ENCODE assay signal across 8 mouse cellular contexts in the genomic region with DNA sequence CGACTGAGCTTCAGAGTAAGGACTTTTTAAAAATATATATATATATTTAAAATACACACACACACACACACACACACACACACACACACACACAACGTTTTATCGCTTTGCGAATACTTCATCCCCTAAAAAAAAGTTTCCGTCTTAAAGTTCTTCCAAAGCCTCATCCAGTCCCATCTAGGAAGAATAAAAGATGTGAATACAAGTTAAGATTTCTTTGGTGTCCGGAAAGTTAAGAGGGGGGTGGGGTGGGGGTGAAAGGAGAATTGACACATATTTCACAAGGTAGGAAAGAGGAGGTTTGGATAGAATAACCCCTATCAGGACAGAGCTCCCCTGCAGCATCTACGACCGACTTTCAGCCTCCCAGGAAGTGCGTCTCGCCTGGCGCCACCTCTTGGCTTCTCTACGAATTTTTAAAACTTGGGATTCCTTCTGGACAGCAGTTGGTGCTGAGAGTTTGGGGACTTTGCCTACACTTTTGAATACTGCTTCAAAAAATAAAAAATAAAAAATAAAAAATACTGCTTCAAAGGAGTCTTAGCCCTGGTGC. TPM values are rescaled to one million over a fixed set of nuclear protein-coding genes. Genes with fewer than 3 reads are reported as not detected.
DNase-seq lines count a peak whose midpoint lies in the region; ATAC-seq and TF ChIP-seq lines count a peak whose summit lies in the region.

No protein-coding gene starts in this region.

- peak; percentile 50; the same call in 1 of the 2 replicates for TF ChIP-seq CTCF in cortical plate, adult 2 months (IDR thresholded peaks at IDR 0.05; ENCODE audit: extremely low read depth, insufficient read depth, low read length)
- TF ChIP-seq CTCF in heart, postnatal 0 days (IDR thresholded peaks at IDR 0.05; ENCODE audit: low read depth): peak; percentile 58

- 2% methylated on average over 12 of the region's 12 CpGs for WGBS in heart, postnatal 0 days
- 1% methylated on average over 12 of the region's 12 CpGs for WGBS in stomach, embryonic 16.5 days

- no peak overlapping the region for H3K4me3 ChIP-seq in cortical plate, adult 2 months (ENCODE audit: insufficient read depth, low read length)
- H3K4me3 ChIP-seq in heart, postnatal 0 days (ENCODE audit: low read depth, low read length): peak overlapping the region; percentile 46
- H3K4me3 ChIP-seq in megakaryocyte, embryonic 14.5 days (replicated peaks): peak overlapping the region; percentile 90
- H3K4me3 ChIP-seq in stomach, embryonic 16.5 days (replicated peaks; ENCODE audit: low read length): peak overlapping the region; percentile 39

- peak; percentile 53; the same call in 1 of the 2 replicates for ATAC-seq in frontal cortex, adult (ENCODE audit: low TSS enrichment)
- ATAC-seq in CD4-positive, CD25-positive, alpha-beta regulatory T cell, adult 4 months: peak; percentile 52
- ATAC-seq in heart, postnatal 0 days (ENCODE audit: insufficient read depth, low read depth): no peak
- ATAC-seq in stomach, embryonic 16.5 days (ENCODE audit: insufficient read depth, low FRiP score): 0 out of 2 replicates have a peak, but pooled peaks have one; percentile 35

- H3K36me3 ChIP-seq in heart, postnatal 0 days (replicated peaks; ENCODE audit: control insufficient read depth, insufficient read depth, low read length): no peaks in the 10 kb centered on the region
- H3K36me3 ChIP-seq in megakaryocyte, embryonic 14.5 days (replicated peaks; ENCODE audit: low read length): no peaks in the 10 kb centered on the region
- no peaks in the 10 kb centered on the region for H3K36me3 ChIP-seq in stomach, embryonic 16.5 days (ENCODE audit: control insufficient read depth, insufficient read depth, low read length)

- no peak overlapping the region for H3K9ac ChIP-seq in heart, postnatal 0 days (replicated peaks; ENCODE audit: low read depth, low read length)
- H3K9ac ChIP-seq in stomach, embryonic 16.5 days (ENCODE audit: low read length): no peak overlapping the region

- no peak for TF ChIP-seq POLR2A in cortical plate, adult 2 months (IDR thresholded peaks at IDR 0.05; ENCODE audit: extremely low read depth, insufficient read depth, low read length)

- H3K4me2 ChIP-seq in heart, postnatal 0 days (ENCODE audit: low read depth, low read length): peak overlapping the region; percentile 77
- H3K4me2 ChIP-seq in stomach, embryonic 16.5 days (ENCODE audit: low read depth, low read length): peak overlapping the region; percentile 61

- H3K27ac ChIP-seq in cortical plate, adult 2 months (ENCODE audit: insufficient read depth, low read length): no peak overlapping the region
- H3K27ac ChIP-seq in heart, postnatal 0 days (ENCODE audit: low read depth): peak overlapping the region; percentile 86; the same call in 1 of the 2 replicates
- no peak overlapping the region for H3K27ac ChIP-seq in stomach, embryonic 16.5 days (ENCODE audit: low read length)

- H3K9me3 ChIP-seq in heart, postnatal 0 days (replicated peaks; ENCODE audit: control insufficient read depth, low read length): no peaks in the 10 kb centered on the region
- no peaks in the 10 kb centered on the region for H3K9me3 ChIP-seq in megakaryocyte, embryonic 14.5 days
- no peaks in the 10 kb centered on the region for H3K9me3 ChIP-seq in stomach, embryonic 16.5 days (replicated peaks; ENCODE audit: control insufficient read depth, low read length)

- H3K27me3 ChIP-seq in heart, postnatal 0 days (ENCODE audit: control insufficient read depth, insufficient read depth, low read length): no peaks in the 10 kb centered on the region
- peaks cover 56% of the 10 kb centered on the region for H3K27me3 ChIP-seq in megakaryocyte, embryonic 14.5 days (replicated peaks)
- no peaks in the 10 kb centered on the region for H3K27me3 ChIP-seq in stomach, embryonic 16.5 days (ENCODE audit: control insufficient read depth, insufficient read depth, low read length)

- no peak for DNase-seq in frontal cortex, postnatal 14 days (ENCODE audit: low spot score in 2 of 2)
- DNase-seq in heart, postnatal 0 days (ENCODE audit: low spot score): peak; percentile 67
- peak; percentile 68 to 80 for DNase-seq in kidney, postnatal 36 days

- no peaks in the 10 kb centered on the region for H3K4me1 ChIP-seq in cortical plate, adult 2 months (ENCODE audit: control insufficient read depth, insufficient read depth, low read length)
- peaks cover 26% of the 10 kb centered on the region for H3K4me1 ChIP-seq in heart, postnatal 0 days (ENCODE audit: control insufficient read depth, insufficient read depth)
- peaks cover 55% of the 10 kb centered on the region for H3K4me1 ChIP-seq in megakaryocyte, embryonic 14.5 days
- peaks cover 17% of the 10 kb centered on the region for H3K4me1 ChIP-seq in stomach, embryonic 16.5 days (ENCODE audit: control insufficient read depth, insufficient read depth, low read length)

- no peak for TF ChIP-seq EP300 in heart, postnatal 0 days (IDR thresholded peaks at IDR 0.05; ENCODE audit: low read depth)

RNA-seq across cellular contexts. Expression of gene Car14, which starts 1.5 kb away (rescaled TPM):
- under 1 TPM in 1 of 2 experiments, not detected in 1; 0.39 TPM for polyA plus RNA-seq in CD4-positive, CD25-positive, alpha-beta regulatory T cell, adult 4 months (2017; shearing (Covaris generic))
- 19.9 and 22.3 TPM in 2 replicates for polyA plus RNA-seq in cortical plate, adult 2 months (2012; rRNA removed)
- 126 and 131 TPM in 2 replicates for total RNA-seq in heart, postnatal 0 days (2014; rRNA removed; ENCODE audit: low replicate concordance)
- polyA plus RNA-seq in heart, postnatal 0 days (2015; fragmentation: Nextera tagmentation; extraction: Ambion mirVana): 137 and 144 TPM in 2 replicates
- polyA plus RNA-seq in megakaryocyte, embryonic 14.5 days (2012; ENCODE audit: insufficient read depth, low replicate concordance): not detected in 2 replicates
- 2.4 and 2.9 TPM in 2 replicates for polyA plus RNA-seq in stomach, embryonic 16.5 days (2015; fragmentation: Nextera tagmentation; extraction: Ambion mirVana)

RNA-seq across cellular contexts. Expression of gene Aph1a, which starts 12.2 kb away (rescaled TPM):
- 10 to 100 TPM; 14.8 to 19.9 TPM for polyA plus RNA-seq in CD4-positive, CD25-positive, alpha-beta regulatory T cell, adult 4 months (2017; shearing (Covaris generic))
- 68.6 and 71.6 TPM in 2 replicates for polyA plus RNA-seq in cortical plate, adult 2 months (2012; rRNA removed)
- 121 and 138 TPM in 2 replicates for total RNA-seq in heart, postnatal 0 days (2014; rRNA removed; ENCODE audit: low replicate concordance)
- 42.7 and 50.8 TPM in 2 replicates for polyA plus RNA-seq in heart, postnatal 0 days (2015; fragmentation: Nextera tagmentation; extraction: Ambion mirVana)
- polyA plus RNA-seq in megakaryocyte, embryonic 14.5 days (2012; ENCODE audit: insufficient read depth, low replicate concordance): 39.8 and 61.7 TPM in 2 replicates
- 33.9 and 34.6 TPM in 2 replicates for polyA plus RNA-seq in stomach, embryonic 16.5 days (2015; fragmentation: Nextera tagmentation; extraction: Ambion mirVana)

RNA-seq across cellular contexts. Expression of gene BC028528, which starts 14.2 kb away (rescaled TPM):
- polyA plus RNA-seq in CD4-positive, CD25-positive, alpha-beta regulatory T cell, adult 4 months (2017; shearing (Covaris generic)): 1 to 10 TPM; 1.0 to 3.3 TPM
- polyA plus RNA-seq in cortical plate, adult 2 months (2012; rRNA removed): 14.2 and 15.6 TPM in 2 replicates
- 5.3 and 41.9 TPM in 2 replicates for total RNA-seq in heart, postnatal 0 days (2014; rRNA removed; ENCODE audit: low replicate concordance)
- polyA plus RNA-seq in heart, postnatal 0 days (2015; fragmentation: Nextera tagmentation; extraction: Ambion mirVana): 38.0 and 39.2 TPM in 2 replicates
- polyA plus RNA-seq in megakaryocyte, embryonic 14.5 days (2012; ENCODE audit: insufficient read depth, low replicate concordance): 0.30 TPM in 1 of 2 replicates, not detected in the other
- polyA plus RNA-seq in stomach, embryonic 16.5 days (2015; fragmentation: Nextera tagmentation; extraction: Ambion mirVana): 28.8 and 30.0 TPM in 2 replicates

RNA-seq across cellular contexts. Expression of gene Anp32e, which starts 23.0 kb away (rescaled TPM):
- polyA plus RNA-seq in CD4-positive, CD25-positive, alpha-beta regulatory T cell, adult 4 months (2017; shearing (Covaris generic)): 100 to 1,000 TPM; 162 to 241 TPM
- polyA plus RNA-seq in cortical plate, adult 2 months (2012; rRNA removed): 69.8 and 85.5 TPM in 2 replicates
- 25.9 and 33.5 TPM in 2 replicates for total RNA-seq in heart, postnatal 0 days (2014; rRNA removed; ENCODE audit: low replicate concordance)
- polyA plus RNA-seq in heart, postnatal 0 days (2015; fragmentation: Nextera tagmentation; extraction: Ambion mirVana): 105 and 118 TPM in 2 replicates
- polyA plus RNA-seq in megakaryocyte, embryonic 14.5 days (2012; ENCODE audit: insufficient read depth, low replicate concordance): 3.7 and 183 TPM in 2 replicates
- polyA plus RNA-seq in stomach, embryonic 16.5 days (2015; fragmentation: Nextera tagmentation; extraction: Ambion mirVana): 156 and 167 TPM in 2 replicates

RNA-seq across cellular contexts. Expression of gene Ciart, which starts 24.0 kb away (rescaled TPM):
- 1 to 10 TPM; 9.1 to 9.7 TPM for polyA plus RNA-seq in CD4-positive, CD25-positive, alpha-beta regulatory T cell, adult 4 months (2017; shearing (Covaris generic))
- 54.7 and 63.6 TPM in 2 replicates for polyA plus RNA-seq in cortical plate, adult 2 months (2012; rRNA removed)
- 2.3 and 7.3 TPM in 2 replicates for total RNA-seq in heart, postnatal 0 days (2014; rRNA removed; ENCODE audit: low replicate concordance)
- 1.8 and 1.9 TPM in 2 replicates for polyA plus RNA-seq in heart, postnatal 0 days (2015; fragmentation: Nextera tagmentation; extraction: Ambion mirVana)
- polyA plus RNA-seq in megakaryocyte, embryonic 14.5 days (2012; ENCODE audit: insufficient read depth, low replicate concordance): 10.4 and 16.9 TPM in 2 replicates
- polyA plus RNA-seq in stomach, embryonic 16.5 days (2015; fragmentation: Nextera tagmentation; extraction: Ambion mirVana): 3.8 and 5.2 TPM in 2 replicates

Comparison
In these comparisons a context has a peak if more than half of its experiments do, and no peak if none do; other contexts are left out.
1. DNase-seq: peak in heart, postnatal 0 days (single experiment) and kidney, postnatal 36 days (2 of 2); none in frontal cortex, postnatal 14 days (0 of 2).